Mouse (Mus musculus) brain, embryonic 14.5 days (tissue): ENCODE measurements around the gene Traf4.

Source experiments
- CTCF ChIP-seq: fragments of 200-500 bp; IDR thresholded peaks from 2 replicates; pipeline ENCODE4 v1.5.1; 2012; ENCODE audit warnings: inconsistent platforms, mild to moderate bottlenecking, moderate library complexity, borderline replicate concordance; ENCODE audit not compliant: insufficient read depth, insufficient read length; ENCODE audit errors: extremely low read depth
- POLR2A ChIP-seq: fragments of 200-500 bp; IDR thresholded peaks from 2 replicates; pipeline ENCODE4 v1.6.1; 2012; ENCODE audit warnings: mild to moderate bottlenecking, inconsistent platforms, borderline replicate concordance; ENCODE audit not compliant: poor library complexity, insufficient read depth, insufficient read length, severe bottlenecking; ENCODE audit errors: extremely low read depth

DNA sequence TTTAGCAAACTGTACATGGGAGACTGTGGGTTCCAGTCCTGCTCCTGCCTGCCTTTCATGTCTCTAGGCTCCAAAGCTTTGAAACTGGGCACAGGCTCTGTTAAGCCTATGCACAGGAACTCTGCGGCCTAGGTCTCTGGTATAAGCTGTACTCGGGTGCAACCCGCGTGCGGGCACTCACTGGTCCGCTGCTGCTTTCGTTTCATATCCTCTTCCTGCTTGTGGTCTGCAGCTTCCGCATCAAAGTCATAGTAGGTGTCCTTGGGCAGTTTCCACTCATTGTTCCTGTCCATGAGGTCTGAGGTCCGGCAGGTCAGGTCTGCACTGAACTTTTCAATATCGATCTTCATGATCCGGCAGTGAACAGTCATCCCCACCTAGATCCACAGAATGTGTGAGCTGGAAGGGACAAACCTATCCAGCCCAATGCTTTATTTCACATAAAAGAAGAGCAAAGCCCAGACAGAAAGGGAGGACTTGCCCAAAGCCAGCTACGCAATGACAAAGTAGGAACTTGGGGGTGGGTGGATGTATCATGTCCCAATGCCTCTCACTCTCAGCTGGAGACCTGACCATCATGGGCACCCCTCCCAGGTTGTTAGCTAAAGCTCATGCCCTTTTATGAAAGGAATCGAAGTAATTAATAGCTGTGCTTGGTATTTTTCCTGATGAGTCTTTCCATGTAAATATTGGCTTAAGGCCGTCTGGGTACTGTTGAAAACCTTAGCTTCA lies 47.9 kb upstream of the Traf4 start:
- TF ChIP-seq POLR2A (no peak), CTCF (no peak)
